Mouse (Mus musculus): ENCODE measurements around the gene Mrto4.

DNA sequence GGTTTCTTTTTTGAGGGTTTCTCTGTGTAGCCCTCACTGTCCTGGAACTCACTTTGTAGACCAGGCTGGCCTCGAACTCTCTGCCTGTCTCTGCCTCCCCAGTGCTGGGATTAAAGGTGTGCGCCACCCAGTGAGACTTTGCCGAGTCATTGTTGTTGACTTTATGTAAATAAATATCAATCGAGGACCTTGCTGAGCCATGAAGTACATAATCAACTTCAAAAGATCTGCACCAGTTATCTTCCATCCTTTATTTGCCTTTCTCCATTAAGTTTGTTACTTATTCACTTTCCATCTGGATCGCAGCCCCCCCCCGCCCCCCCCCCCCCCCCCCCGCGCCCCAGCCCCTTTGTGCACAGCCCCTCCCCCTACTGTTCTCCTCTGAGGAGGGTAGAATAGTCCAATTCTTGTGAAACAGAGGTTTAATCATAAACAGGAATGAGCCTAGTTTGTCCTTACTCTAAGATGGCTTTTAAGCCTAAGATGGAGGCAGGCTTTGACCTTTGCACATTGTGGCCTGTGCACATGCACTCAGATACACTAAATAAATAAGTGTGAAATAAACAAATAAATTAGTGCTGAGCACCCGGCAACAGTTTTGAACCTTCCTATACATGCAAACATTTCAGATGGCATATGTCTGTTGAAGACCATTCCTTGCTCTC lies 17.6 kb downstream of the Mrto4 start:
- TF ChIP-seq CTCF (IDR thresholded peaks at IDR 0.05; ENCODE audit: low read depth): no peak
- TF ChIP-seq EP300 (IDR thresholded peaks at IDR 0.05; ENCODE audit: low read depth): no peak

Data from liver, embryonic 14.5 days (tissue).